Mouse (Mus musculus): ENCODE measurements around the gene Usp46. TPM values are rescaled to one million over a fixed set of nuclear protein-coding genes. Genes with fewer than 3 reads are reported as not detected.

The Usp46 gene
- polyA plus RNA-seq (2014; fragmentation: Illumina TruSeq; extraction: RNeasy Lipid Tissue Mini Kit (QIAGEN cat#74804); ENCODE audit: low read depth, low replicate concordance) = 12.0 TPM

GRCm38 (mm10) chr5:74067831-74068713 is at the start of gene Usp46:
Gene Usp46, minus strand, starts transcription at chr5:74068431.

Other genes starting within 250 kb of the Usp46 start
- gene Rasl11b, start 126.9 kb upstream of the Usp46 start, polyA plus RNA-seq (2014; fragmentation: Illumina TruSeq; extraction: RNeasy Lipid Tissue Mini Kit (QIAGEN cat#74804); ENCODE audit: low read depth, low replicate concordance) = 1.3 TPM

Measured in liver, adult 10 weeks (tissue).